Mouse (Mus musculus) hindbrain, embryonic 11.5 days (tissue): ENCODE results near the gene Sdcbp2. TPM values are rescaled to one million over a fixed set of nuclear protein-coding genes. Genes with fewer than 3 reads are reported as not detected.
A peak's percentile ranks its signal among the peaks of the same experiment; 100 is the strongest.

Experiments
- ATAC-seq: fragments of 200-750 bp; cut with Nextera tagmentation; 2 replicates; pipeline ENCODE4 v1.8.0; 2017; ENCODE audit warnings: mild to moderate bottlenecking, moderate TSS enrichment, moderate library complexity; ENCODE audit not compliant: low FRiP score
- DNase-seq: peaks from one replicate; pipeline ENCODE4 v3.0.0-alpha.2; 2015; ENCODE audit warnings: low spot score
- H3K27ac ChIP-seq: fragments of 300-500 bp; sonication (generic); 2 replicates; pipeline ENCODE4 v1.5.1; 2014; ENCODE audit warnings: mild to moderate bottlenecking, low read depth, low read length
- H3K27me3 ChIP-seq: fragments of 300-500 bp; sonication (generic); 2 replicates; pipeline ENCODE4 v1.6.1; 2014; ENCODE audit warnings: mild to moderate bottlenecking, low read length, moderate library complexity, mixed read lengths; ENCODE audit not compliant: control insufficient read depth, insufficient read depth
- H3K36me3 ChIP-seq: fragments of 300-500 bp; sonication (generic); 2 replicates; pipeline ENCODE4 v1.6.1; 2014; ENCODE audit warnings: mild to moderate bottlenecking, low read length, moderate library complexity, mixed read lengths; ENCODE audit not compliant: control insufficient read depth, insufficient read depth
- H3K4me1 ChIP-seq: fragments of 300-500 bp; sonication (generic); replicated peaks from 2 replicates; pipeline ENCODE4 v1.6.1; 2014; ENCODE audit warnings: low read length, mixed read lengths; ENCODE audit not compliant: control insufficient read depth, insufficient read depth
- H3K4me2 ChIP-seq: fragments of 300-500 bp; sonication (generic); replicated peaks from 2 replicates; pipeline ENCODE4 v1.6.1; 2014; ENCODE audit warnings: mild to moderate bottlenecking, low read depth, low read length
- H3K4me3 ChIP-seq: fragments of 300-500 bp; sonication (generic); 2 replicates; pipeline ENCODE4 v1.5.1; 2014; ENCODE audit warnings: low read depth, low read length
- H3K9ac ChIP-seq: fragments of 300-500 bp; sonication (generic); 2 replicates; pipeline ENCODE4 v1.6.1; 2014; ENCODE audit warnings: low read depth, low read length
- H3K9me3 ChIP-seq: fragments of 300-500 bp; sonication (generic); 2 replicates; pipeline ENCODE4 v1.6.1; 2016; ENCODE audit warnings: low read length; ENCODE audit not compliant: control insufficient read depth
- WGBS: fragments of 180-500 bp; shearing (Covaris S2); extraction: QIAGEN DNeasy Blood & Tissue Kit; methylation state at CpG from one replicate; pipeline ENCODE4 v1.1.7; 2014; 5-methylcytosine and 5-hydroxymethylcytosine counted together
- polyA plus RNA-seq: library from polyadenylated mRNA; unstranded; fragments of >200 nt; fragmentation: Nextera tagmentation; extraction: Ambion mirVana; gene quantifications from 2 replicates; pipeline ENCODE4 v1.2.1, GENCODE M21; 2014

Sdcbp2 gene
- 0.94 and 1.4 TPM in 2 replicates for polyA plus RNA-seq

- DNase-seq, result no peak
- ATAC-seq, result no peak
- Histone ChIP-seq H3K9me3 (no peaks in the 10 kb centered on the region), H3K36me3 (no peaks in the 10 kb centered on the region), H3K27ac (no peak within 1 kb of the TSS), H3K4me2 (no peak within 1 kb of the TSS), H3K4me1 (0 out of 2 replicates have a peak, but pooled peaks cover 2% of the 10 kb centered on the region), H3K27me3 (no peaks in the 10 kb centered on the region), H3K4me3 (no peak within 1 kb of the TSS), H3K9ac (no peak within 1 kb of the TSS)
- WGBS, result 75% methylated on average over 17 of the region's 17 CpGs
These were observed at the start of gene Sdcbp2 for GRCm38 (mm10) chr2:151571873-151572700. Gene Sdcbp2, plus strand, starts transcription at chr2:151572622.

DNA sequence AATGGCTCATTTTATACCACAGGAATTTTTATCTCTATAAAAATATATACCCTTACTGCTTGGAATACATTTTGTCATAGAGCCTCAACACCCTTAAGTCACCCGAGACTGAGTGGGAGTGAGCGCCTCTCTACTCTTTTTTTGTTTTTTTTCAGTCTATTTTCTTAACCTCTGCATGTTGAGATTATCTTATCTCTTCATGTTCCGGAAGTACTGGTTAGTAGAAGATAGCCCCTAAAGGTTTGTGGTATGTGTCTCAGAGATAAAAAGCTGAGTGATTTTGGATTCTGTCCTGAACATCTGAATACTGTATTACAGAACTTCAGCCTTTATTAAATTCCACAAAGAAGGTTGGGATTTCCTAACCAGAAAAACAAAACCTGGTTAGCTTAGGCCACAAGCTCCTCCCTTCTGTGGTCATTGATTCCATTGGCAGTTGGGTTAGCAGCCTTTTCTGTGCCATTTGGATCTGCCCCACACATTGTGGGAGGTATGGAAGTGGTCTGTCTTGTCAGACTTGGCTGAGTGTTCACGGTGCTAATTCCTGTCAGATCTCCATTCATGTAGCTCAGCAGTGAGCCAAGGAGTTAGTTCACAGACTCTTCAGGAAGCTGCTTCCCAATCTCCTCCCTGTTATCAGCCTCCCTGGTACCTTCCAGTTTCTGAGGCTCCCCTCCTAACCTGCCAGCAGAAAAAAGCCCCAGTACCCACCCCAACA, 47.9 kb upstream of the Sdcbp2 start:
- Histone ChIP-seq H3K4me3 (no peak overlapping the region), H3K27ac (no peak overlapping the region), H3K4me1 (no peaks in the 10 kb centered on the region), H3K9me3 (no peaks in the 10 kb centered on the region), H3K4me2 (no peak overlapping the region), H3K9ac (no peak overlapping the region), H3K36me3 (no peaks in the 10 kb centered on the region), H3K27me3 (no peaks in the 10 kb centered on the region)
- 75% methylated on average over 4 of the region's 4 CpGs for WGBS
- DNase-seq, result no peak
- no peak for ATAC-seq

- Histone ChIP-seq H3K27me3 (no peaks in the 10 kb centered on the region), H3K4me3 (no peak overlapping the region), H3K4me1 (no peaks in the 10 kb centered on the region), H3K4me2 (no peak overlapping the region), H3K27ac (no peak overlapping the region), H3K9ac (no peak overlapping the region), H3K36me3 (no peaks in the 10 kb centered on the region), H3K9me3 (no peaks in the 10 kb centered on the region)
- ATAC-seq, result no peak
- WGBS, result 60% methylated on average over 2 of the region's 2 CpGs
- DNase-seq, result no peak
These were observed 46.9 kb upstream of the Sdcbp2 start for GRCm38 (mm10) chr2:151525520-151525919.

DNA sequence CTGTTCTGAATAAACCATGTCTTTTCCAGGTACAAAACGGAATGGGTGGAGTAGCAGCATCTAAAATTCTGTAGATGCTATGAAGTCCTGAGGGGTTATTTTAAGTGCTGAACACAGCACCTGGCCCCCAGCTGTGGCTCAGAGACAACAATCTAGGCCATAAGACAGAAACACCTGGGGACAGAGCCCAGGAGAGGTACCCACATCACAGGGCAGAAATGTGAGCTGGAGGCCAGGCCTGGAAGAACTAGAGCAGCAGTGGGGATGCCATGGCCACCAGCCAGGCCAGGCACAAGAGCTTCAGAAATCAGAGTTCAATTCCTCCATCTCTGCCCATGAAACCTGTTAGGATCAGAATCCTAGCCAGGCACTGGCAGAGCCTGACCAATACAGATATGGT, 44.4 kb upstream of the Sdcbp2 start:
- ATAC-seq (no peak), DNase-seq (no peak)
- WGBS, result 78% methylated on average over 1 of the region's 1 CpGs
- Histone ChIP-seq H3K4me2 (no peak overlapping the region), H3K36me3 (no peaks in the 10 kb centered on the region), H3K9me3 (no peaks in the 10 kb centered on the region), H3K27ac (no peak overlapping the region), H3K4me1 (no peaks in the 10 kb centered on the region), H3K27me3 (no peaks in the 10 kb centered on the region), H3K9ac (no peak overlapping the region), H3K4me3 (no peak overlapping the region)

GRCm38 (mm10) chr2:151529169-151529568, 43.3 kb upstream of the Sdcbp2 start:
- Histone ChIP-seq H3K36me3 (no peaks in the 10 kb centered on the region), H3K9me3 (no peaks in the 10 kb centered on the region), H3K27me3 (no peaks in the 10 kb centered on the region), H3K9ac (no peak overlapping the region), H3K4me3 (no peak overlapping the region), H3K27ac (no peak overlapping the region), H3K4me2 (no peak overlapping the region), H3K4me1 (no peaks in the 10 kb centered on the region)
- ATAC-seq (no peak), DNase-seq (no peak)

GRCm38 (mm10) chr2:151530378-151531230, 41.8 kb upstream of the Sdcbp2 start:
- Histone ChIP-seq H3K4me2 (no peak overlapping the region), H3K4me3 (no peak overlapping the region), H3K9me3 (no peaks in the 10 kb centered on the region), H3K36me3 (no peaks in the 10 kb centered on the region), H3K27ac (no peak overlapping the region), H3K27me3 (no peaks in the 10 kb centered on the region), H3K4me1 (no peaks in the 10 kb centered on the region), H3K9ac (no peak overlapping the region)
- WGBS, result 69% methylated on average over 8 of the region's 8 CpGs
- no peak for DNase-seq
- no peak for ATAC-seq

DNA sequence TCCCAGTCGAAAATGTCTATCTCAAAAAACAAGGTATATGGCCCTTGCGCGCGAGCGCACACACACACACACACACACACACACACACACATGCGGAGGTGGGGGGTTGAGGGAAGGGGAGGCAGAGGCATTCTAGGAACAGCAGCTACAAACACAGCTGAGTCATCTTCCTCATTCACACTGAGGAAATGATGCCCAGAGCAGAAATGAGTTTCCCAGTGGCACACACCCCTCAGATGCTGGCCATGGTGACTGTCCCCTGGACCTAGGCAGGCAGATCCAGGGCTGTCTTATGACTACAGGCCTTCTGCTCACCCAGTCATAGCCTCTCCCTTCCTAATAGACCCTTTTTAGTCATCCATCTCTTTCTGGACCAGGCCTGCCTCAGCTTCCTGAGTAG, 38.8 kb upstream of the Sdcbp2 start:
- Histone ChIP-seq H3K36me3 (no peaks in the 10 kb centered on the region), H3K9me3 (no peaks in the 10 kb centered on the region), H3K27ac (no peak overlapping the region), H3K4me1 (no peaks in the 10 kb centered on the region), H3K4me3 (no peak overlapping the region), H3K4me2 (no peak overlapping the region), H3K9ac (no peak overlapping the region), H3K27me3 (no peaks in the 10 kb centered on the region)
- ATAC-seq (no peak), DNase-seq (no peak)
- 86% methylated on average over 6 of the region's 6 CpGs for WGBS

DNA sequence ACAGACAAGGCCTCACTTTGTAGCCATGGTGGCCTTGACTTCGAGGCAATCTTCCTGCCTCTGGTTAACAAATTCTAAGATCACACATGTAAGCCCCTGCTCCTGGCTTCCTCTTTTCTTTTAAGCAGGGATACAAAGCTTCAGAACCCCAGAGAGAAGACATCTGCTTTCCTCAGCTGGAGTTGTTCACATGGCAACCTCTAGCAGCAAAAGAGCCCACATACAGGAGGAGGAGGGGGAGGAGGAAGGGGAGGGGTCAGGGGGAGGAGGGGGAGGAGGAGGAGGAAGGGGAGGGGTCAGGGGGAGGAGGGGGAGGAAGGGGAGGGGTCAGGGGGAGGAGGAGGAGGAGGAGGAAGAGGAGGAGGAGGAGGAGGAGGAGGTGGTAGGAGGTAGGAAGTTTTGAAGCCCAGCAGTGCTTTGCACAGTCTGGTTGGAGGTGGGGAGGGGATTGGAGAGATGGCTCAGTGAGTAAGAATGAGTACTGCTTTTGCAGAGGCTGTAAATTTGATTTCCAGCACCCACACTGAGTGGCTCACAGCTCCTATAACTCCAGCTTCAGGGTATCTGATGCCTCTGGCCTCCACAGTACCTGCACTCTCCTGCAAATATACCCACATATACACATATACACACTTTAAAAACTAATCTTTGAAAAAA, 36.3 kb upstream of the Sdcbp2 start:
- no peaks in the 10 kb centered on the region for H3K9me3 ChIP-seq
- no peak overlapping the region for H3K9ac ChIP-seq
- ATAC-seq (peak; percentile 63; the same call in 1 of the 2 replicates), DNase-seq (peak; percentile 19)
- H3K4me1 ChIP-seq, result no peaks in the 10 kb centered on the region
- H3K36me3 ChIP-seq, result no peaks in the 10 kb centered on the region
- no peak overlapping the region for H3K4me2 ChIP-seq
- no peaks in the 10 kb centered on the region for H3K27me3 ChIP-seq
- H3K27ac ChIP-seq, result no peak overlapping the region
- WGBS, result 44% methylated on average over 1 of the region's 1 CpGs
- no peak overlapping the region for H3K4me3 ChIP-seq
